Mouse (Mus musculus) bone marrow macrophage, adult 2 months (primary cell): ENCODE data around the gene Itprid1.

Source experiments
- CTCF ChIP-seq: IDR thresholded peaks from 2 replicates; pipeline ENCODE4 v1.5.1; 2012; ENCODE audit warnings: low read depth, mild to moderate bottlenecking, low read length, moderate library complexity
- POLR2A ChIP-seq: IDR thresholded peaks from 2 replicates; pipeline ENCODE4 v1.6.1; 2012; ENCODE audit warnings: mild to moderate bottlenecking, low read depth, low read length, borderline replicate concordance

DNA sequence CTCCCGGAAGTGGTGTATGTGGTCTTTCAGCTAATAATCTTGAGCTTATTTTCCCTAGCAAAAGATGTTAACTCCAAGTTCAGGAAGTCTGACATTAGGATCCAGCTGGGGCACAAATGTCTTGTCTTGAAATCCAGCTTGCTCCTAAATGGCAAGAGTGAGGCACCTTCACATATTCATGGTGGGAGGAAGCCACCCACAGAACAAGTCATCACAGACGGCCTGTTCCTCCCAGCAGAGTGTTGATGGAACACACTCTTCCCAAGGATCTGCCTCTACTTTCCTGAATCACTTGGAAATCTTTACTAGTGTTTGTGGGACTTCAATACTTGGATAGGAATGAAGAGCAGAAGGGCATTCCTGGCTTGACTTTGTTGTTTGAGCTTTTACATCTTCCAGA lies 28.5 kb downstream of the Itprid1 start:
- no peak for TF ChIP-seq CTCF
- no peak for TF ChIP-seq POLR2A
